Mouse (Mus musculus) spleen, adult 2 months (tissue): ENCODE results near the gene Clic1.

Experiments
- CTCF ChIP-seq: fragments of 200-500 bp; IDR thresholded peaks from 2 replicates; pipeline ENCODE4 v1.5.1; 2011; ENCODE audit warnings: mild to moderate bottlenecking, inconsistent platforms; ENCODE audit not compliant: insufficient read depth, insufficient read length, insufficient replicate concordance; ENCODE audit errors: extremely low read depth
- POLR2A ChIP-seq: fragments of 200-500 bp; IDR thresholded peaks from 2 replicates; pipeline ENCODE4 v1.6.1; 2011; ENCODE audit warnings: low read depth, low read length, inconsistent platforms

DNA sequence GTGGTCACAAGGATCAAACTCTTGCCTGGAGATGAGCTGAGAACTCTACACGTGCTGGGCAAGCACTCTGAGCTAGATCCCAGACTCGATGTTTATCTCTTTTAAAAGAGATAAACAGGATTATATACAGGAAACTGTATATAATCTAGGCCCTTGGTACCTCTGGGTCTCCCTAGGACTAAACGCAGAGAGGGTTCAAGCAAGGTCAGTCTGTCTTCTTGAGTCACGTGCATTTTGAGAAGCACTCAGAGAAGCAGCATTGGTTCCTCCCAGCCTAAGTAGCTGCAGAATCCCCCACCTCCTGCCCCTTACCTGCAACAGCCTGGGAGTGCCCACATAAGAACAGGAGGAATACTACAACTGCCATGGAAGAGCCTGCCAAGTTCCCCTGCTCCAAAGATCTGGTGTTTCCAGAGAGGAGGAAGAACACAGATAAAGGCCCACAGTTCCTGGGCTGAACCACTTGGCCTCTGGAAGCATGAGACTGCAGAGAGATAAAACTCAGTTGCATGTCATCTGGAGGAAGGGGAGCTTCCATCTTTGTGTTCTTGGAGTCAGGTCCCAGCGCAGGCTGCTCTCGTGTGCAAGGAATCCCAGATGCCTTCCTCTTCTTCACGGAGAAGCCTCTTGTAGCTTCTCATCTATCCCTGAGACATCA, 35.6 kb downstream of the Clic1 start, which contains the start of gene Ly6g6f:
- no peak for TF ChIP-seq POLR2A
- TF ChIP-seq CTCF: no peak
